Mouse (Mus musculus) right cerebral cortex, postnatal 25 days (tissue): ENCODE results near the gene Nupl2.

Experiments used
- DNase-seq: peaks from one replicate; pipeline ENCODE4 v3.0.0; 2022

Gene Nupl2

GRCm38 (mm10) chr5:24213861-24214546 is 49.2 kb downstream of the Nupl2 start:
- no peak for DNase-seq

- DNase-seq, result no peak
Observed at GRCm38 (mm10) chr5:24214547-24214878, 49.8 kb downstream of the Nupl2 start.

GRCm38 (mm10) chr5:24214900-24215299 is 50.1 kb downstream of the Nupl2 start:
- DNase-seq, result no peak
